Mouse (Mus musculus) urinary bladder, adult 18-20 months (tissue): ENCODE results near the gene Gm2897.
"Not testable (repeated sequence)": the region's sequence is repeated elsewhere in the genome, so short reads cannot be mapped to it uniquely, and the experiment has no call there.

Experiments
- DNase-seq, 2 experiments: peaks; one replicate each; pipeline ENCODE4 v3.0.0; 2022; ENCODE audit warnings: low spot score in 2 of 2, mixed read lengths in 2 of 2

The Gm2897 gene

GRCm38 (mm10) chr14:3048727-3049512 lies at the start of gene Gm2897:
Gene Gm2897 (plus strand): TSS chr14:3049285.
- peak in 1 of 2 experiments; percentile 9 for DNase-seq

GRCm38 (mm10) chr14:3029702-3030101 lies 19.4 kb upstream of the Gm2897 start, which contains the start of gene Gm2888:
Gene Gm2888 (plus strand): TSS chr14:3030002.
- not testable (repeated sequence) for DNase-seq

- peak; percentile 5 to 45 for DNase-seq
Measured at GRCm38 (mm10) chr14:3049513-3049800, 372 bp downstream of the Gm2897 start.

GRCm38 (mm10) chr14:3050087-3050486 lies 1.0 kb downstream of the Gm2897 start:
- DNase-seq, result not testable (repeated sequence)

GRCm38 (mm10) chr14:3116051-3116450 lies 67.0 kb downstream of the Gm2897 start:
- peak; percentile 11 to 14 for DNase-seq
